ENCODE assay signal across 23 mouse cellular contexts in the genomic region with DNA sequence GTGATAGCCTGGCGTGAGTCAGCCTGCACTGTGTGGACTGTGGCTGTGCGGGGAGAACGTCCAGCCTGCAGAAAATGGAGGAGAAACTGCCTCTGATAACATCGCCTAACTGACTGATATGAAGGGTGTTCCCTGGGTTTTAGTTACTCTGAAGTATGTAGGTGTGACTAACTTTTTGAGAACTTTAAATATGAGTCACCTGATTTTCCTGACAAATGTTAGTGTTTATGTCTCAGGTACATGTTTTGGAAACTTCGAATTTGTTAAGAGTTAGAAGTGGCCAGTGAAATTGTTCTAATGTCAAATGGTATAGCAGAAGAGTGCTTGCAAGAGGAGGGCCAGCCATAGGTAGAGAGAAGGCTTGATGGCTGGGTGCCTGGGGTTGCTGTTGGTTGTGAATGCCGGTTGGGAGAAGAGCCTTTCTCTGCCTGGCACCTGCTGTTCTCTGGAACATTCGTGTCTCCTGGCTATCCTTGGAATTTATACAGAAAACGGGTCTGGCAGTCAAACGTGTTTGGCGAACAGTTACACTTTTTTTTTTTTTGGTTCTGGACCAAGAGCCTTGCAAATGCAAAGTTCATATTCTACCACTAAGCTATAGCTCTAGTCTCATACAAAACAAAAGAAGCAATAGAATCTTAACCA. TPM values are rescaled to one million over a fixed set of nuclear protein-coding genes. Genes with fewer than 3 reads are reported as not detected.
DNase-seq lines count a peak whose midpoint lies in the region; ATAC-seq and TF ChIP-seq lines count a peak whose summit lies in the region.
"Had no signal": no experiment of that assay in that cellular context is flagged by ENCODE, and none has a peak within 500 bp of the region (broad histone marks: within the 10 kb centered on the region; RNA-seq: fewer than 3 reads in every experiment).

No protein-coding gene starts in this region.

- DNase-seq in lung, postnatal 0 days (ENCODE audit: low spot score), result peak; percentile 56
- DNase-seq in lung, postnatal 4 days, result no peak
- DNase-seq in brain, embryonic 14.5 days (ENCODE audit: low read depth), result peak; percentile 30
- DNase-seq in natural killer cell, adult 2 months (ENCODE audit: low spot score in 2 of 2), result no peak
- DNase-seq: adrenal gland, adult 8-10 months; B cell, adult 2 months; gastrocnemius, postnatal 10 days; heart, postnatal 4 days; kidney, adult 18-20 months; right cerebral cortex, adult 18-20 months; thymus, postnatal 14 days had no signal

- peak; percentile 60 for TF ChIP-seq EP300 in lung, postnatal 0 days (IDR thresholded peaks at IDR 0.05)

- H3K27ac ChIP-seq in intestine, embryonic 16.5 days (ENCODE audit: low read length), result peak overlapping the region; percentile 39; the same call in 1 of the 2 replicates
- H3K27ac ChIP-seq in intestine, embryonic 15.5 days, result no peak overlapping the region
- peak overlapping the region; percentile 20; the same call in 1 of the 2 replicates for H3K27ac ChIP-seq in lung, postnatal 0 days (ENCODE audit: low read length)
- 0 out of 2 replicates have a peak overlapping the region, but pooled peaks have one; percentile 28 for H3K27ac ChIP-seq in stomach, embryonic 16.5 days (ENCODE audit: low read length)
- H3K27ac ChIP-seq: forebrain, embryonic 12.5 days; heart, embryonic 10.5 days; hindbrain, embryonic 15.5 days; limb, embryonic 13.5 days; liver, embryonic 14.5 days; lung, embryonic 15.5 days; midbrain, embryonic 10.5 days; neural tube, embryonic 15.5 days had no signal

- WGBS in intestine, embryonic 16.5 days, result 46% methylated on average over 10 of the region's 10 CpGs
- 42% methylated on average over 10 of the region's 10 CpGs for whole genome bisulfite sequencing in intestine, embryonic 15.5 days
- 37% methylated on average over 10 of the region's 10 CpGs for WGBS in lung, postnatal 0 days
- WGBS in stomach, embryonic 16.5 days, result 44% methylated on average over 10 of the region's 10 CpGs

- H3K9ac ChIP-seq in intestine, embryonic 16.5 days (ENCODE audit: low read depth, low read length), result no peak overlapping the region
- H3K9ac ChIP-seq in intestine, embryonic 15.5 days, result no peak overlapping the region
- no peak overlapping the region for H3K9ac ChIP-seq in lung, postnatal 0 days (replicated peaks; ENCODE audit: low read depth)
- H3K9ac ChIP-seq in stomach, embryonic 16.5 days (ENCODE audit: low read length), result no peak overlapping the region
- H3K9ac ChIP-seq: forebrain, embryonic 12.5 days; hindbrain, embryonic 15.5 days; limb, embryonic 13.5 days; liver, embryonic 14.5 days; lung, embryonic 15.5 days; neural tube, embryonic 15.5 days had no signal

- H3K4me2 ChIP-seq in intestine, embryonic 16.5 days (ENCODE audit: low read depth, low read length), result no peak overlapping the region
- H3K4me2 ChIP-seq in intestine, embryonic 15.5 days (replicated peaks), result no peak overlapping the region
- H3K4me2 ChIP-seq in lung, postnatal 0 days (replicated peaks; ENCODE audit: low read depth, low read length), result peak overlapping the region; percentile 92; the same call in 1 of the 2 replicates
- H3K4me2 ChIP-seq in stomach, embryonic 16.5 days (ENCODE audit: low read depth, low read length), result no peak overlapping the region
- H3K4me2 ChIP-seq: forebrain, embryonic 12.5 days; hindbrain, embryonic 15.5 days; limb, embryonic 13.5 days; lung, embryonic 15.5 days; neural tube, embryonic 15.5 days had no signal

- peaks cover 13% of the 10 kb centered on the region; the same call in 1 of the 2 replicates for H3K4me1 ChIP-seq in intestine, embryonic 16.5 days (ENCODE audit: control insufficient read depth, insufficient read depth, low read length)
- H3K4me1 ChIP-seq in intestine, embryonic 15.5 days (replicated peaks), result 0 out of 2 replicates have a peak, but pooled peaks cover 6% of the 10 kb centered on the region
- no peaks in the 10 kb centered on the region for H3K4me1 ChIP-seq in lung, postnatal 0 days (ENCODE audit: insufficient read depth, low read depth, low read length)
- peaks cover 2% of the 10 kb centered on the region; the same call in 1 of the 2 replicates for H3K4me1 ChIP-seq in stomach, embryonic 16.5 days (ENCODE audit: control insufficient read depth, insufficient read depth, low read length)

- TF ChIP-seq POLR2A in brain, embryonic 14.5 days (IDR thresholded peaks at IDR 0.05; ENCODE audit: borderline replicate concordance, extremely low read depth, insufficient read depth, insufficient read length, poor library complexity, severe bottlenecking), result no peak

- peaks cover 8% of the 10 kb centered on the region; the same call in 1 of the 2 replicates for H3K27me3 ChIP-seq in intestine, embryonic 16.5 days (replicated peaks; ENCODE audit: control insufficient read depth, insufficient read depth, low read length)
- no peaks in the 10 kb centered on the region; the same call in 1 of the 2 replicates for H3K27me3 ChIP-seq in intestine, embryonic 15.5 days (replicated peaks)
- 0 out of 2 replicates have a peak, but pooled peaks cover 6% of the 10 kb centered on the region for H3K27me3 ChIP-seq in lung, postnatal 0 days (replicated peaks; ENCODE audit: insufficient read depth, low read length)
- H3K27me3 ChIP-seq in stomach, embryonic 16.5 days (ENCODE audit: control insufficient read depth, insufficient read depth, low read length), result no peaks in the 10 kb centered on the region

- no peak for ATAC-seq in intestine, embryonic 16.5 days
- no peak for ATAC-seq in intestine, embryonic 15.5 days
- ATAC-seq in lung, postnatal 0 days, result 0 out of 2 replicates have a peak, but pooled peaks have one; percentile 3
- ATAC-seq in stomach, embryonic 16.5 days (ENCODE audit: insufficient read depth, low FRiP score), result no peak

- H3K9me3 ChIP-seq in intestine, embryonic 16.5 days (ENCODE audit: control insufficient read depth, low read length), result no peaks in the 10 kb centered on the region
- no peaks in the 10 kb centered on the region for H3K9me3 ChIP-seq in intestine, embryonic 15.5 days
- H3K9me3 ChIP-seq in lung, postnatal 0 days (ENCODE audit: low read length), result no peaks in the 10 kb centered on the region
- H3K9me3 ChIP-seq in stomach, embryonic 16.5 days (replicated peaks; ENCODE audit: control insufficient read depth, low read length), result no peaks in the 10 kb centered on the region
- H3K9me3 ChIP-seq: forebrain, embryonic 12.5 days; G1E; heart, embryonic 10.5 days; hindbrain, embryonic 15.5 days; limb, embryonic 13.5 days; lung, embryonic 15.5 days; midbrain, embryonic 10.5 days; neural tube, embryonic 15.5 days had no signal

- no peaks in the 10 kb centered on the region for H3K36me3 ChIP-seq in intestine, embryonic 16.5 days (ENCODE audit: control insufficient read depth, insufficient read depth, low read length)
- H3K36me3 ChIP-seq in intestine, embryonic 15.5 days, result no peaks in the 10 kb centered on the region
- H3K36me3 ChIP-seq in lung, postnatal 0 days (ENCODE audit: insufficient read depth, low read length), result no peaks in the 10 kb centered on the region
- H3K36me3 ChIP-seq in stomach, embryonic 16.5 days (ENCODE audit: control insufficient read depth, insufficient read depth, low read length), result no peaks in the 10 kb centered on the region
- H3K36me3 ChIP-seq: heart, embryonic 10.5 days; hindbrain, embryonic 15.5 days; limb, embryonic 13.5 days; lung, embryonic 15.5 days; neural tube, embryonic 15.5 days had no signal

- H3K4me3 ChIP-seq in intestine, embryonic 16.5 days (ENCODE audit: low read length), result no peak overlapping the region
- no peak overlapping the region for H3K4me3 ChIP-seq in intestine, embryonic 15.5 days (replicated peaks)
- H3K4me3 ChIP-seq in lung, postnatal 0 days (ENCODE audit: low read depth, low read length), result no peak overlapping the region
- H3K4me3 ChIP-seq in stomach, embryonic 16.5 days (replicated peaks; ENCODE audit: low read length), result no peak overlapping the region
- H3K4me3 ChIP-seq: forebrain, embryonic 12.5 days; heart, embryonic 10.5 days; hindbrain, embryonic 15.5 days; limb, embryonic 13.5 days; lung, embryonic 15.5 days; midbrain, embryonic 10.5 days; neural tube, embryonic 15.5 days had no signal

- no peak for TF ChIP-seq CTCF in lung, postnatal 0 days (IDR thresholded peaks at IDR 0.05)
- no peak for TF ChIP-seq CTCF in brain, embryonic 14.5 days (IDR thresholded peaks at IDR 0.05; ENCODE audit: borderline replicate concordance, extremely low read depth, insufficient read depth, insufficient read length)

RNA-seq across cellular contexts. Expression of a gene that starts 4.9 kb away (rescaled TPM):
- polyA plus RNA-seq in intestine, embryonic 16.5 days (2015; fragmentation: Nextera tagmentation; extraction: Ambion mirVana), result 7.8 and 13.9 TPM in 2 replicates
- polyA plus RNA-seq in intestine, embryonic 15.5 days (2015; fragmentation: Nextera tagmentation; extraction: Ambion mirVana), result 16.9 and 17.4 TPM in 2 replicates
- polyA plus RNA-seq in lung, postnatal 0 days (2015; fragmentation: Nextera tagmentation; extraction: Ambion mirVana), result 47.2 and 50.5 TPM in 2 replicates
- 8.0 and 10.3 TPM in 2 replicates for polyA plus RNA-seq in brain, embryonic 14.5 days (2012; rRNA removed)
- 8.3 TPM in 2 replicates for polyA plus RNA-seq in stomach, embryonic 16.5 days (2015; fragmentation: Nextera tagmentation; extraction: Ambion mirVana)

Comparison
In these comparisons a context has a peak if more than half of its experiments do, and no peak if none do; other contexts are left out.
1. DNase-seq: peak in lung, postnatal 0 days (single experiment) and brain, embryonic 14.5 days (single experiment); none in lung, postnatal 4 days (0 of 2) and natural killer cell, adult 2 months (0 of 2).